Mouse (Mus musculus): ENCODE results near the gene Olfr69. TPM values are rescaled to one million over a fixed set of nuclear protein-coding genes. Genes with fewer than 3 reads are reported as not detected.
"Not testable (repeated sequence)": the region's sequence is repeated elsewhere in the genome, so short reads cannot be mapped to it uniquely, and the experiment has no call there.

Gene Olfr69
- total RNA-seq (2018; cell fraction: chromatin; rRNA removed), result not detected
- not detected for total RNA-seq (2018; cell fraction: cytosol; rRNA removed)
- not detected for total RNA-seq (2018; cell fraction: nucleus; rRNA removed)
- not detected in 3 replicates for polyA plus RNA-seq (2018)

- WGBS (ENCODE audit: missing documents), result 97% methylated on average over 2 of the region's 2 CpGs
- H3K4me3 ChIP-seq (ENCODE audit: inconsistent target), result no peak within 1 kb of the TSS
Measured at GRCm38 (mm10) chr7:103771494-103771893, at the start of gene Olfr69. Olfr69 (minus strand) TSS chr7:103771594.

DNA sequence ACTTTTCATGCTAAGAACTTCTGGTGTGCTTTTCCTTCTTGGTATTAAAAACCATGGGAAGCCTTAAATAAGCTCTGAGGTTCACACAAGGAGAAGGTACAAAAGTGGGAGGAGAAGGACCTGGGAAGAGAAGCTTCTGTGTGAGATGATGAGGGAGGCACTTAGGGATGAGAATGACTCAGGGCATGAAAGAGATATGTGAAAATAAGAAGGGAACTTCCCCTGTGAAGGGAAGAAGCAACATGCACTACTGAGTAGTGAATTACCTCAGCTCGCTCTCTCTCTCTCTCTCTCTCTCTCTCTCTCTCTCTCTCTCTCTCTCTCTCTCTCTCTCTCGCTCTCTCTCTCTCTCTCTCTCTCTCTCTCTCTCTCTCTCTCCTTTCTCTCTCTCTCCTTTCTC lies 43.7 kb upstream of the Olfr69 start:
- not testable (repeated sequence) for H3K4me3 ChIP-seq (ENCODE audit: inconsistent target); H3K79me2 ChIP-seq (ENCODE audit: inconsistent target); H3K36me3 ChIP-seq (ENCODE audit: inconsistent target); H3K27ac ChIP-seq
- no CpG with 5 or more reads among the region's 2 CpGs for WGBS (ENCODE audit: missing documents)

More at GRCm38 (mm10) chr7:103771494-103771893, at the start of gene Olfr69:
- H3K27ac ChIP-seq, result no peak within 1 kb of the TSS
- no peaks in the 10 kb centered on the region for H3K79me2 ChIP-seq (ENCODE audit: inconsistent target)
- no peaks in the 10 kb centered on the region for H3K36me3 ChIP-seq (ENCODE audit: inconsistent target)

GRCm38 (mm10) chr7:103813766-103814165 lies 42.4 kb upstream of the Olfr69 start, which contains the start of gene Hbb-bt:
Hbb-bt (minus strand) TSS chr7:103813996.
- Histone ChIP-seq H3K36me3 (ENCODE audit: inconsistent target) (no peaks in the 10 kb centered on the region), H3K27ac (no peak within 1 kb of the TSS), H3K79me2 (ENCODE audit: inconsistent target) (no peaks in the 10 kb centered on the region), H3K4me3 (ENCODE audit: inconsistent target) (no peak within 1 kb of the TSS)
- WGBS (ENCODE audit: missing documents), result 100% methylated on average over 1 of the region's 3 CpGs

GRCm38 (mm10) chr7:103813152-103813551 lies 41.8 kb upstream of the Olfr69 start:
- not testable (repeated sequence) for H3K79me2 ChIP-seq (ENCODE audit: inconsistent target); H3K36me3 ChIP-seq (ENCODE audit: inconsistent target); H3K4me3 ChIP-seq (ENCODE audit: inconsistent target); H3K27ac ChIP-seq
- WGBS (ENCODE audit: missing documents), result no CpG with 5 or more reads among the region's 3 CpGs

DNA sequence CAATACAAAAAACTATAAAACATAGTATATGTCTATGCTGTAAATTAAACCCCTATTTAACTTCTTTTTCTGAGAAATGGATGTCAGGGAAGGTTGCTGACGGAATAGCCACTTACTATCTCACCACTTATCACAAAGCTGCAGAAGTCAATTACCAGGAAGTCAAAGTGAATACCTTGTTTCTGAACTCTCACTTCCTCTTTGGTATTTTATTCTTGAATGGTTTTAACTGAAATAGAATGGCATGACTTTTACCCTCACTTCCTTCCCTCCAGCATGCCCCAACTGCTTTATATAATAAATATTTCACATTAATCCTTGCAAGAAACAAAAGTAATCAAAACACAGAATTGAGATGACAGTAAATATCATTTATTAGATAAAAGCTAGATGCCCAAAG lies 40.8 kb upstream of the Olfr69 start:
- H3K79me2 ChIP-seq (ENCODE audit: inconsistent target), result no peaks in the 10 kb centered on the region
- H3K27ac ChIP-seq, result no peak overlapping the region
- no peak overlapping the region for H3K4me3 ChIP-seq (ENCODE audit: inconsistent target)
- 7% methylated on average over 1 of the region's 1 CpGs for WGBS (ENCODE audit: missing documents)
- no peaks in the 10 kb centered on the region for H3K36me3 ChIP-seq (ENCODE audit: inconsistent target)

- no peak overlapping the region for H3K27ac ChIP-seq
- WGBS (ENCODE audit: missing documents), result no CpG with 5 or more reads among the region's 1 CpGs
- H3K36me3 ChIP-seq (ENCODE audit: inconsistent target), result no peaks in the 10 kb centered on the region
- H3K4me3 ChIP-seq (ENCODE audit: inconsistent target), result no peak overlapping the region
- H3K79me2 ChIP-seq (ENCODE audit: inconsistent target), result no peaks in the 10 kb centered on the region
Measured at GRCm38 (mm10) chr7:103811223-103811845, 39.9 kb upstream of the Olfr69 start.

DNA sequence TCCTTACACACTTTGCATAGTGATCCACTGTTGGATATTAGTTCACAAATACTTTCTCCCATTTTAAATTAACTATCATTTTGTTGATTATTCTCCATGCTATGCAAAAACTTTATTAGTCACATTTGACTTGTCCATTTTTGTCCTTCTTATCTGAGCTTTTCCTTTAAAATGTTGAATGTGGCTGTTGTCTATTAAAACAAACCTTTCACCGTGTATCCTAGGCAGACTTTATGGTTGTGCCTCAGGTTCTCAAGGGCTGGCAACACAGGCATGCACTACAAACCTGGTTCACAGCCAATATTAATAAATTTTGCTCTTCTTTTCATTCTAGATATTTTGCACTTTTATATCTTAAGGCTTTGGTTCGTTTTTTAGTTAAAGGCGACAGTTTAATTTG lies 39.4 kb upstream of the Olfr69 start:
- H3K27ac ChIP-seq, result no peak overlapping the region
- no peaks in the 10 kb centered on the region for H3K79me2 ChIP-seq (ENCODE audit: inconsistent target)
- 84% methylated on average over 3 of the region's 3 CpGs for WGBS (ENCODE audit: missing documents)
- no peak overlapping the region for H3K4me3 ChIP-seq (ENCODE audit: inconsistent target)
- no peaks in the 10 kb centered on the region for H3K36me3 ChIP-seq (ENCODE audit: inconsistent target)

DNA sequence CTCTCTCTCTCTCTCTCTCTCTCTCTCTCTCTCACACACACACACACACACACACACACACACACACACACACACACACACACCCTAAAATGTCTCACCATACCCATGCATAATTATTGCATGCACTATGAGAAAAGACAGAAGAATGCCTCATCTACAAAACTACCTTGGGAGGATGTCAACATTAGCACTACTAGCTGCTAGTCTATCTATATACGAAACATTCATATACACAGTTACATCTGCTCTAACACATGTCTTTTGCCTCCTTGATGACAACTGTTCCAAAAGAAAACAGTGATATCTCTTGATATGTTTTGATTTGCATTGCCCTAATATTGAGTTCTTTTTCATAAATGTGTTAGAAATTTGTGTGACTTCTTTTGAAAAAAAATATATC lies 38.9 kb upstream of the Olfr69 start:
- H3K27ac ChIP-seq, result no peak overlapping the region
- WGBS (ENCODE audit: missing documents), result 92% methylated on average over 1 of the region's 1 CpGs
- H3K4me3 ChIP-seq (ENCODE audit: inconsistent target), result no peak overlapping the region
- no peaks in the 10 kb centered on the region for H3K36me3 ChIP-seq (ENCODE audit: inconsistent target)
- H3K79me2 ChIP-seq (ENCODE audit: inconsistent target), result no peaks in the 10 kb centered on the region

- no peak overlapping the region for H3K4me3 ChIP-seq (ENCODE audit: inconsistent target)
- WGBS (ENCODE audit: missing documents), result 46% methylated on average over 1 of the region's 1 CpGs
Measured at GRCm38 (mm10) chr7:103809801-103810155, 38.4 kb upstream of the Olfr69 start.

GRCm38 (mm10) chr7:103808971-103809800 lies 37.8 kb upstream of the Olfr69 start:
- H3K27ac ChIP-seq, result no peak overlapping the region
- no peak overlapping the region for H3K4me3 ChIP-seq (ENCODE audit: inconsistent target)
- WGBS (ENCODE audit: missing documents), result 37% methylated on average over 5 of the region's 5 CpGs
- no peaks in the 10 kb centered on the region for H3K36me3 ChIP-seq (ENCODE audit: inconsistent target)
- no peaks in the 10 kb centered on the region for H3K79me2 ChIP-seq (ENCODE audit: inconsistent target)

More at GRCm38 (mm10) chr7:103809801-103810155, 38.4 kb upstream of the Olfr69 start:
- H3K36me3 ChIP-seq (ENCODE audit: inconsistent target), result no peaks in the 10 kb centered on the region
- H3K27ac ChIP-seq, result no peak overlapping the region
- H3K79me2 ChIP-seq (ENCODE audit: inconsistent target), result no peaks in the 10 kb centered on the region

DNA sequence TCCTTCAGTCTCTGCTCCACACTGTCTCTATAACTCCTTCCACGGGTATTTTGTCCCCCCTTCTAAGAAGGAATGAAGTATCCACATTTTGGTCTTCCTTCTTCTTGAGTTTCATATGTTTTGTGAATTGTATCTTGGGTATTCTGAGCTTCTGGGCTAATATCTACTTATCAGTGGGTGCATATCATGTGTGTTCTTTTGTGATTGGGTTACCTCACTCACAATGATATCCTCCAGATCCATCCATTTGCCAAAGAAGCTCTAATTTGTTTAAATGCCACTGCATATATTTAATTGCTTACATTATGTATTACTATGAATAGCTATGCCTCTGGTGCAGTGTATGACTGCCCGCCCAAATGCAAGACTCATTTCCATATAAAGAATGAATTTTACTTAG lies 36.7 kb upstream of the Olfr69 start:
- H3K4me3 ChIP-seq (ENCODE audit: inconsistent target); H3K27ac ChIP-seq; H3K36me3 ChIP-seq (ENCODE audit: inconsistent target); H3K79me2 ChIP-seq (ENCODE audit: inconsistent target): not testable (repeated sequence)
- 64% methylated on average over 2 of the region's 2 CpGs for WGBS (ENCODE audit: missing documents)

DNA sequence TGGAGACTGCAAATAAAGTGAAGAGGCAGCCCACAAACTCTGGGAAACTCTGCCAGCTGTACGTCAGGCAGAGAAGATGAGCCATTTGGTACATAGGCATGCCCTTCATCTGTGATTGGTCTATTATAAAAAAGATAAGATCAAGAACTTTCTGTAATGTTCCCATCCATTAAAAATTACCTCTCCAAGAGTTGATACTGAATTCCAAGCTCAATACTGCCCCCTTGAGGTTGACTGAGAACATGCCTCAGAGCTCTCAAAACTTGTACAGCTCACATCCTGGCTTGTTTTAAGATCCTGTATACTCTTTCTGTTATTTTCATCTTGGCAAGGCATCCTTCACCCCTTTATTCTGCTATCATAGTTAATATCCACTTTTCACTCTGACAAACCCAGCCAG lies 35.5 kb upstream of the Olfr69 start:
- Histone ChIP-seq H3K36me3 (ENCODE audit: inconsistent target) (no peaks in the 10 kb centered on the region), H3K27ac (no peak overlapping the region), H3K4me3 (ENCODE audit: inconsistent target) (no peak overlapping the region), H3K79me2 (ENCODE audit: inconsistent target) (no peaks in the 10 kb centered on the region)
- 71% methylated on average over 1 of the region's 1 CpGs for WGBS (ENCODE audit: missing documents)

DNA sequence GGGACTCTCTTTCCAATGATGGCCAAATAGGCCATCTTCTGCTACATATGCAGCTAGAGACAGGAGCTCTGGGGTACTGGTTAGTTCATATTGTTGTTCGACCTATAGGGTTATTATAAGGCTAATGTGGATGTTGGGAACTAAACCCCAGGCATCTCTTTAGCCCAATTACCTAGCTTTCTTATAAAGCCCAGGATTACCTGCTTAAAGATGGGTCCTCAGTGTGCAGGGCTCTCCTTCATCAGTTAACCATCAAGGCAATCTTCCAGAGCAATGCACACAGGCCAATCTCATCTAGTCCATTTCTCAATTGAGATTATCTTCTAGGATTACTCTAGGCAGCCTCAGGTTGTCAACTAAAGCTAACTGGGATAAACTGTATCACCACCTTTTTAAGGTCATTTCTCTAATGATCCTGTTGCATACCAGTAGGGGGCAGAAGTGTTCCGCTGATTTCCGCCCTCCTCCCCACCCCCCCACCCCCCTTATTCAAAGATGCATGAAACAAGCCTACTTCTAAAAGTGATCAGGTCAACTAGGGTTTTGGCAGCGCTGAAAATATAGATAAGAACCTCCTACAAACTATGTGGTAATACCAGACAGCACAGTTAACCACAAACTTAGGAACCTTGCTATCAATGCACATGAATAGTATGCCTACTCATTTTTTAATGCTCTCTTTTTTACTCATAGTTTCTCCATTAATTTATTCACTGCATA lies 21.4 kb upstream of the Olfr69 start:
- H3K27ac ChIP-seq, result no peak overlapping the region
- no peaks in the 10 kb centered on the region for H3K36me3 ChIP-seq (ENCODE audit: inconsistent target)
- H3K79me2 ChIP-seq (ENCODE audit: inconsistent target), result no peaks in the 10 kb centered on the region
- no peak overlapping the region for H3K4me3 ChIP-seq (ENCODE audit: inconsistent target)
- 17% methylated on average over 4 of the region's 4 CpGs for WGBS (ENCODE audit: missing documents)

- WGBS (ENCODE audit: missing documents), result 88% methylated on average over 1 of the region's 3 CpGs
- no peak within 1 kb of the TSS for H3K4me3 ChIP-seq (ENCODE audit: inconsistent target)
- H3K27ac ChIP-seq, result no peak within 1 kb of the TSS
- no peaks in the 10 kb centered on the region for H3K79me2 ChIP-seq (ENCODE audit: inconsistent target)
- no peaks in the 10 kb centered on the region for H3K36me3 ChIP-seq (ENCODE audit: inconsistent target)
Measured at GRCm38 (mm10) chr7:103791721-103792120, 20.3 kb upstream of the Olfr69 start, which contains the start of gene Olfr67. Olfr67 (minus strand) TSS chr7:103791821.

- Histone ChIP-seq H3K4me3 (ENCODE audit: inconsistent target) (no peak within 1 kb of the TSS), H3K27ac (no peak within 1 kb of the TSS), H3K79me2 (ENCODE audit: inconsistent target) (no peaks in the 10 kb centered on the region), H3K36me3 (ENCODE audit: inconsistent target) (no peaks in the 10 kb centered on the region)
- 92% methylated on average over 3 of the region's 3 CpGs for WGBS (ENCODE audit: missing documents)
Measured at GRCm38 (mm10) chr7:103779598-103779997, 8.2 kb upstream of the Olfr69 start, which contains the start of gene Olfr68. Olfr68 (minus strand) TSS chr7:103779698.

All from macrophage (primary cell).